Mouse (Mus musculus) cortical plate, adult 2 months (tissue): ENCODE measurements around the gene Ltbp2.

Experiments
- CTCF ChIP-seq: fragments of 200-500 bp; IDR thresholded peaks from 2 replicates; pipeline ENCODE4 v1.5.1; 2011; ENCODE audit warnings: mild to moderate bottlenecking, control low read depth, low read length; ENCODE audit not compliant: insufficient read depth; ENCODE audit errors: extremely low read depth
- POLR2A ChIP-seq: fragments of 200-500 bp; IDR thresholded peaks from 2 replicates; pipeline ENCODE4 v1.6.1; 2011; ENCODE audit warnings: mild to moderate bottlenecking, low read length, control low read depth; ENCODE audit not compliant: insufficient read depth; ENCODE audit errors: extremely low read depth

GRCm38 (mm10) chr12:84851403-84852040, 24.8 kb downstream of the Ltbp2 start:
- no peak for TF ChIP-seq CTCF
- no peak for TF ChIP-seq POLR2A
